Mouse (Mus musculus) liver, embryonic 12.5 days (tissue): ENCODE measurements around the gene Lpp. TPM values are rescaled to one million over a fixed set of nuclear protein-coding genes. Genes with fewer than 3 reads are reported as not detected.

Experiments
- ATAC-seq: fragments of 200-750 bp; cut with Nextera tagmentation; 2 replicates; pipeline ENCODE4 v1.8.0; 2017; ENCODE audit warnings: moderate number of reproducible peaks, mild to moderate bottlenecking, moderate library complexity
- H3K27ac ChIP-seq: fragments of 300-500 bp; sonication (generic); 2 replicates; pipeline ENCODE4 v1.5.1; 2016; ENCODE audit warnings: mild to moderate bottlenecking
- H3K27me3 ChIP-seq: fragments of 300-500 bp; sonication (generic); replicated peaks from 2 replicates; pipeline ENCODE4 v1.6.1; 2016; ENCODE audit warnings: mild to moderate bottlenecking, moderate library complexity
- H3K36me3 ChIP-seq: fragments of 300-500 bp; sonication (generic); 2 replicates; pipeline ENCODE4 v1.6.1; 2016; ENCODE audit warnings: mild to moderate bottlenecking, moderate library complexity
- H3K4me1 ChIP-seq: fragments of 300-500 bp; sonication (generic); 2 replicates; pipeline ENCODE4 v1.6.1; 2016
- H3K4me2 ChIP-seq: fragments of 300-500 bp; sonication (generic); 2 replicates; pipeline ENCODE4 v1.6.1; 2016; ENCODE audit warnings: mild to moderate bottlenecking, moderate library complexity
- H3K4me3 ChIP-seq: fragments of 300-500 bp; sonication (generic); 2 replicates; pipeline ENCODE4 v1.5.1; 2016; ENCODE audit warnings: mild to moderate bottlenecking, moderate library complexity
- H3K9ac ChIP-seq: fragments of 300-500 bp; sonication (generic); 2 replicates; pipeline ENCODE4 v1.6.1; 2016; ENCODE audit warnings: mild to moderate bottlenecking, moderate library complexity
- H3K9me3 ChIP-seq: fragments of 300-500 bp; sonication (generic); replicated peaks from 2 replicates; pipeline ENCODE4 v1.6.1; 2016; ENCODE audit warnings: mild to moderate bottlenecking, moderate library complexity
- WGBS: fragments of 180-500 bp; shearing (Covaris S2); methylation state at CpG from one replicate; pipeline ENCODE4 v1.1.7; 2016; ENCODE audit not compliant: insufficient replicate concordance; 5-methylcytosine and 5-hydroxymethylcytosine counted together
- polyA plus RNA-seq: library from polyadenylated mRNA; unstranded; fragments of >200 nt; fragmentation: Nextera tagmentation; extraction: Ambion mirVana; gene quantifications from 2 replicates; pipeline ENCODE4 v1.2.1, GENCODE M21; 2016

The Lpp gene
- polyA plus RNA-seq, 1 experiment from 2014 or later, result 9.5 TPM

- H3K9ac ChIP-seq, result no peak overlapping the region
- ATAC-seq, result no peak
- 70% methylated on average over 1 of the region's 1 CpGs for WGBS
- no peaks in the 10 kb centered on the region for H3K27me3 ChIP-seq
- H3K27ac ChIP-seq, result no peak overlapping the region
- H3K4me1 ChIP-seq, result no peaks in the 10 kb centered on the region
- H3K36me3 ChIP-seq, result no peaks in the 10 kb centered on the region
- H3K4me3 ChIP-seq, result no peak overlapping the region
- no peaks in the 10 kb centered on the region for H3K9me3 ChIP-seq
- H3K4me2 ChIP-seq, result no peak overlapping the region
Observed at GRCm38 (mm10) chr16:24839018-24839417, 445.7 kb downstream of the Lpp start.

DNA sequence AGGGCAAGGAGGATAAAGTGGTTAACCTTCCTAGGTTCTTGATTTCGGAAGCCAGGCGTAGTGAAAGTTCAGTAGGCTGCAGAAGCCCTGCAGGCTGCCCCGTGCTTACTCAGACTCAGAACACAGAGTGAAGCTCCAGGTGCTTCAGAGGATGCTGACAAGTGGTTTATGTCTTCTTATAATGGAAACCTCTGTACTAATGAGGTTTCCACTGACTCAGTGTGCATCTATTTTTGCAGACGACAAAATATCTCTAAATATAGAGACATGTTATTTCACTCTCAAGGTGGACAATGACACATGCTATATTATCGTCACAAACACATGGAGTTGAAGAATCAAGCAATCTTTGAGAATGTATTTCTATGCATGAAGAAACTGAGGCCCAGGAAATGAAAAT lies 446.8 kb downstream of the Lpp start:
- H3K4me1 ChIP-seq, result no peaks in the 10 kb centered on the region
- ATAC-seq, result no peak
- H3K36me3 ChIP-seq, result no peaks in the 10 kb centered on the region
- no peak overlapping the region for H3K9ac ChIP-seq
- H3K4me2 ChIP-seq, result no peak overlapping the region
- WGBS, result 77% methylated on average over 5 of the region's 5 CpGs
- H3K4me3 ChIP-seq, result no peak overlapping the region
- H3K9me3 ChIP-seq, result no peaks in the 10 kb centered on the region
- no peak overlapping the region for H3K27ac ChIP-seq
- no peaks in the 10 kb centered on the region for H3K27me3 ChIP-seq

DNA sequence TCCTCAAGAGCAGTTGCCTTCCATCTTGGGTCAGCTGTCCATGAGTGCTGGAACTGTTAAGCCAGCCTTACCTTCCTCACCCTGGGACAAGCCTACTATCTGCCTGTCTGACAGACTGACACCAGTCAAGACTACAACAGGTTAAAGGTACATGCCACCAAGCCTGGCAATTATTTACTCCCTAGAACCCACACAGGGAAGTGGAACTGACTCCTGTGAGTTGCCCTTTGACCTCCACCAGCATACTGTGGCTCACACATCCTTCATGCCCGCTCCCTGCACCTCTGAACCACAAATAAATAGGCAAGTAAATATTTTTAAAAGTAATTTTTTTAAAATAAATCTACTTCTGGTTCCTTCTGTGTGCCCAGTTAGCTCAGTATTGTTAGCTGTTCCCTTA lies 452.8 kb downstream of the Lpp start:
- Histone ChIP-seq H3K4me2 (no peak overlapping the region), H3K27me3 (no peaks in the 10 kb centered on the region), H3K9ac (no peak overlapping the region), H3K36me3 (no peaks in the 10 kb centered on the region), H3K4me1 (no peaks in the 10 kb centered on the region), H3K27ac (no peak overlapping the region), H3K4me3 (no peak overlapping the region), H3K9me3 (no peaks in the 10 kb centered on the region)
- ATAC-seq, result no peak
- 41% methylated on average over 1 of the region's 1 CpGs for WGBS

DNA sequence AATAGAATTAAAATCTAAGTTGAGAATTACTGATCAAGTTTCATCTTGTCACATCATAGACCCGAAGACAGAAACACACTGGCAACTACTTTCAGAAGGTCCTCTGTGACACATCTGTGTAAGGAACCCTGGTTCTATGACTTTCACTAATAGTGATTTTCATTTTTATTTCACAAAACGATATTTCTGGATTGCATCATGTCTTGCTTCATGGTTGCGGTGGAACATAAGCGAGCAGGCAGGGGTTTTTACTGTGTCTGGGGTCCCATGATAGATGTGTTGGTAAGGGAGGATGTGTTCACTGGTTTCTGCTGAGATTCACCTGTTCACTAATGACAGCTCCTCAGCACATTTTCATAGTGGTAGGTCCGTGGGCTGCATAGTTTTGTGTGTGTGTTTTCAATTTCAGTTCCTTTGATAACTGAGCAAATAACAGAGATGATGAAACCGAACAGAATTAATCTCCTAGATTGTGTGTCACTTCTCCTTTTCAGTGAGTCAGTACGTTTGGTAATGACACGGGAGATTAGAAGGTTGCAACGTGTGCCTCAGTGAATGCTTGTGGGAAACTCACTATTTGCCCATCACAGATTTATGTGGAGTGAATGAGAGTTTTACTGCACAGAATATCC lies 466.3 kb downstream of the Lpp start:
- H3K36me3 ChIP-seq, result no peaks in the 10 kb centered on the region
- H3K9me3 ChIP-seq, result no peaks in the 10 kb centered on the region
- H3K27me3 ChIP-seq, result no peaks in the 10 kb centered on the region
- ATAC-seq, result no peak
- H3K27ac ChIP-seq, result no peak overlapping the region
- H3K9ac ChIP-seq, result no peak overlapping the region
- no peaks in the 10 kb centered on the region for H3K4me1 ChIP-seq
- H3K4me2 ChIP-seq, result no peak overlapping the region
- WGBS, result 48% methylated on average over 9 of the region's 9 CpGs
- no peak overlapping the region for H3K4me3 ChIP-seq

- Histone ChIP-seq H3K4me2 (no peak overlapping the region), H3K27ac (no peak overlapping the region), H3K9me3 (no peaks in the 10 kb centered on the region), H3K36me3 (no peaks in the 10 kb centered on the region), H3K4me3 (no peak overlapping the region), H3K27me3 (no peaks in the 10 kb centered on the region), H3K4me1 (no peaks in the 10 kb centered on the region), H3K9ac (no peak overlapping the region)
- no peak for ATAC-seq
- WGBS, result 61% methylated on average over 7 of the region's 7 CpGs
Observed at GRCm38 (mm10) chr16:24860445-24860844, 467.1 kb downstream of the Lpp start.

DNA sequence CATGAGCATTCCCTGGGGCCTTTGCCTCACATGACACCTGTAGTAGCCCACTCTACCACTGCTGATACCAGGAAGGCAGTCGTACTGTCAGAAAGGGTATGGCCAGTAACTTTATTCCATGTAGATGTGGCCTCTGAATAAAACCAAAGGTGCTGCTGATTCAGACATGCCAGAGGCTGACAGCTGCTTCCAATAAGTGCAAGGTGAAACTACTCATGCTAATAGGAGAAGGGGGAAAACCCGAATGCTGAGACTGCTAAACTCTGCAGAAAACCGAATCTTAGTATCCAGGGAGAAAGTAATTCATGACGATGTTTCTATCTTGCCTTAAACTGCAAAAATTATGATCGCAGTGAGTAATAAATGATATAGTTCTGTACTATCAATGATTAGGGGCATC lies 468.1 kb downstream of the Lpp start:
- no peaks in the 10 kb centered on the region for H3K4me1 ChIP-seq
- whole genome bisulfite sequencing, result 71% methylated on average over 5 of the region's 5 CpGs
- no peak overlapping the region for H3K4me2 ChIP-seq
- no peak overlapping the region for H3K4me3 ChIP-seq
- no peak overlapping the region for H3K27ac ChIP-seq
- no peaks in the 10 kb centered on the region for H3K36me3 ChIP-seq
- ATAC-seq, result no peak
- H3K27me3 ChIP-seq, result no peaks in the 10 kb centered on the region
- H3K9me3 ChIP-seq, result no peaks in the 10 kb centered on the region
- H3K9ac ChIP-seq, result no peak overlapping the region

DNA sequence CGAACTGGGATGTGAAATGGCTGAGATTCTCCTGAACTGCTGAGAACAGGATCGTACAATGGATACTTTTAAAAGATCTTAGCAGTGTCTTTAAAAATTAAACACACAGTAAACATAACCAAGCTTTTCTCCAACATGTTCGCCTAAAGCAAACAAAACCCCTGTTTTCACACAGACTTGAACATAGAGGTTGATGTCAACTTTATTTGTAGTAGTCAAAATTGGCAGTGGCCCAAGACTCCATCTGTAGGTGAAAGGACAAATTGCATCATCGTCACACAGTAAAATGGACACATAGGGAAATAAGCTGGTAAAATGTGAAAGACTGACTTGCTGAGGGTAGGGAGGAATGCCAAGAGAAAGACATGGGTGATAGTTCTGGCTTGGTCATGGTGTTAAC lies 480.9 kb downstream of the Lpp start:
- H3K27me3 ChIP-seq, result no peaks in the 10 kb centered on the region
- WGBS, result 54% methylated on average over 4 of the region's 4 CpGs
- H3K27ac ChIP-seq, result no peak overlapping the region
- no peaks in the 10 kb centered on the region; the same call in 1 of the 2 replicates for H3K9me3 ChIP-seq
- H3K36me3 ChIP-seq, result peaks cover 6% of the 10 kb centered on the region; the same call in 1 of the 2 replicates
- H3K9ac ChIP-seq, result no peak overlapping the region
- ATAC-seq, result no peak
- H3K4me3 ChIP-seq, result no peak overlapping the region
- no peaks in the 10 kb centered on the region for H3K4me1 ChIP-seq
- no peak overlapping the region for H3K4me2 ChIP-seq

DNA sequence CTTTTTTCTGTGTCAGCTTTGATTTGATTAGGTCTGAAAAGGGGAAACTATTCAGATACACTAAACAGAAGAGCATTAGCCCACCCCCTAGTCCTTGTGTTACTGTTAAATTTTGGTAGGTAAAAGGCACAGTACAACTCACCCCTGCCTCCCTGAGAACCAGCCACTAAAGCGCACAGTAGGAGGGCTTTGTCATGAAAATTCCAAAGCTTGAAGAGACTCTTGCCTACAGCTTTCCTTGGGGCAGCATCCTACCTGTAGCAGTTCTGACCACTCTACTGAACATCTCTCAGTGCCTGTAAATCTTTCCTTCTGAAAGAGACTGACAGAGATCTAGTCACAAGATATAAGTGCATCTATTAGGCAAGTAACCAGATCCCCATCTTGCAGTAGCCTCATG lies 482.4 kb downstream of the Lpp start:
- Histone ChIP-seq H3K4me1 (no peaks in the 10 kb centered on the region), H3K4me3 (no peak overlapping the region), H3K27ac (no peak overlapping the region), H3K9ac (no peak overlapping the region), H3K4me2 (no peak overlapping the region), H3K9me3 (no peaks in the 10 kb centered on the region; the same call in 1 of the 2 replicates), H3K27me3 (no peaks in the 10 kb centered on the region), H3K36me3 (peaks cover 6% of the 10 kb centered on the region; the same call in 1 of the 2 replicates)
- 56% methylated on average over 1 of the region's 1 CpGs for WGBS
- ATAC-seq, result no peak

- Histone ChIP-seq H3K27me3 (no peaks in the 10 kb centered on the region), H3K4me1 (no peaks in the 10 kb centered on the region), H3K36me3 (no peaks in the 10 kb centered on the region), H3K9me3 (no peaks in the 10 kb centered on the region), H3K9ac (no peak overlapping the region), H3K27ac (no peak overlapping the region), H3K4me3 (no peak overlapping the region), H3K4me2 (no peak overlapping the region)
- ATAC-seq, result no peak
- 74% methylated on average over 4 of the region's 4 CpGs for WGBS
Observed at GRCm38 (mm10) chr16:24878977-24879376, 485.7 kb downstream of the Lpp start.

GRCm38 (mm10) chr16:24880698-24881097 lies 487.4 kb downstream of the Lpp start:
- no peaks in the 10 kb centered on the region for H3K9me3 ChIP-seq
- H3K27me3 ChIP-seq, result no peaks in the 10 kb centered on the region
- no peak overlapping the region for H3K4me2 ChIP-seq
- H3K36me3 ChIP-seq, result no peaks in the 10 kb centered on the region
- no peak overlapping the region for H3K4me3 ChIP-seq
- no peak overlapping the region for H3K27ac ChIP-seq
- ATAC-seq, result no peak
- H3K4me1 ChIP-seq, result no peaks in the 10 kb centered on the region
- WGBS, result 64% methylated on average over 8 of the region's 8 CpGs
- no peak overlapping the region for H3K9ac ChIP-seq

GRCm38 (mm10) chr16:24881981-24882775 lies 488.9 kb downstream of the Lpp start:
- no peaks in the 10 kb centered on the region for H3K27me3 ChIP-seq
- no peaks in the 10 kb centered on the region for H3K36me3 ChIP-seq
- ATAC-seq, result no peak
- WGBS, result 67% methylated on average over 3 of the region's 3 CpGs
- H3K4me1 ChIP-seq, result no peaks in the 10 kb centered on the region
- no peak overlapping the region for H3K4me3 ChIP-seq
- no peak overlapping the region for H3K4me2 ChIP-seq
- H3K9ac ChIP-seq, result no peak overlapping the region
- H3K9me3 ChIP-seq, result no peaks in the 10 kb centered on the region
- H3K27ac ChIP-seq, result no peak overlapping the region

DNA sequence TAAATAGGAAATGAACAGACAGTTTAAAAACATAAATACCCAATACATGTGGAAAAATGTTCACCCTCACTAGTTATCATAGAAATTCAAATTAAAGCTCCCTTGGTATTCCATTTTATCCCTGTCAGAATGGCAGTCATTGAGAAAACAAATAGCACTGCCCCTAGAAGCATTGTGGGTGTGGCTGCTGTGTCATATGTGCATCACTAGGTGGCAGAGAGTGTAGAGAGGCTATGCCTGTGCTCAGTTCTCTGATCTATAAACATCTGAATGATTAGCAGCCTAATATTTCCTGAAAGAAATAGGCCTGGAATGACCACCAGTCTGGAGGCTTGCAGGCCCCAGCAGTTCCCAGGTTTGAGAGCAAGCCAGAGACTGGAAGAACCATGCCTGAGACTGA lies 490.7 kb downstream of the Lpp start:
- H3K36me3 ChIP-seq, result no peaks in the 10 kb centered on the region
- no peak overlapping the region for H3K27ac ChIP-seq
- H3K4me3 ChIP-seq, result no peak overlapping the region
- H3K27me3 ChIP-seq, result no peaks in the 10 kb centered on the region
- H3K4me1 ChIP-seq, result no peaks in the 10 kb centered on the region
- no peaks in the 10 kb centered on the region for H3K9me3 ChIP-seq
- no peak overlapping the region for H3K9ac ChIP-seq
- no peak overlapping the region for H3K4me2 ChIP-seq
- no peak for ATAC-seq
